Mouse (Mus musculus): ENCODE data around the gene Atg10. TPM values are rescaled to one million over a fixed set of nuclear protein-coding genes. Genes with fewer than 3 reads are reported as not detected.
"Not testable (repeated sequence)": the region's sequence is repeated elsewhere in the genome, so short reads cannot be mapped to it uniquely, and the experiment has no call there.

Atg10 gene
- polyA plus RNA-seq (2016; fragmentation: Nextera tagmentation; extraction: Ambion mirVana), result 15.8 and 18.6 TPM in 2 replicates

GRCm38 (mm10) chr13:91223587-91224437, at the start of gene Atg10:
Gene Atg10 (minus strand): TSS chr13:91223968.
- H3K4me3 ChIP-seq, result peak within 1 kb of the TSS; percentile 66
- no peaks in the 10 kb centered on the region for H3K9me3 ChIP-seq
- H3K27me3 ChIP-seq (replicated peaks), result no peaks in the 10 kb centered on the region
- peak within 1 kb of the TSS; percentile 57 for H3K4me2 ChIP-seq (replicated peaks)
- no peaks in the 10 kb centered on the region for H3K36me3 ChIP-seq
- ATAC-seq (ENCODE audit: low FRiP score, low read depth), result peak; percentile 98
- WGBS, result 2% methylated on average over 55 of the region's 55 CpGs
- peak within 1 kb of the TSS; percentile 83 for H3K27ac ChIP-seq
- H3K9ac ChIP-seq, result peak within 1 kb of the TSS; percentile 76
- no peaks in the 10 kb centered on the region for H3K4me1 ChIP-seq

- H3K4me1 ChIP-seq, result no peaks in the 10 kb centered on the region
- ATAC-seq (ENCODE audit: low FRiP score, low read depth), result no peak
- 88% methylated on average over 3 of the region's 3 CpGs for WGBS
Observed at GRCm38 (mm10) chr13:91252406-91252805, 28.6 kb upstream of the Atg10 start.

GRCm38 (mm10) chr13:91251636-91252035, 27.9 kb upstream of the Atg10 start:
- no peak overlapping the region for H3K9ac ChIP-seq
- ATAC-seq (ENCODE audit: low FRiP score, low read depth), result peak; percentile 48; the same call in 1 of the 2 replicates
- no peaks in the 10 kb centered on the region for H3K4me1 ChIP-seq

More at GRCm38 (mm10) chr13:91252406-91252805, 28.6 kb upstream of the Atg10 start:
- no peaks in the 10 kb centered on the region for H3K9me3 ChIP-seq
- H3K4me2 ChIP-seq (replicated peaks), result no peak overlapping the region
- no peaks in the 10 kb centered on the region for H3K36me3 ChIP-seq
- no peak overlapping the region for H3K4me3 ChIP-seq
- H3K27ac ChIP-seq, result no peak overlapping the region
- H3K9ac ChIP-seq, result no peak overlapping the region
- H3K27me3 ChIP-seq (replicated peaks), result no peaks in the 10 kb centered on the region

GRCm38 (mm10) chr13:91250050-91250449, 26.3 kb upstream of the Atg10 start:
- H3K4me3 ChIP-seq; H3K4me2 ChIP-seq (replicated peaks); H3K4me1 ChIP-seq; ATAC-seq (ENCODE audit: low FRiP score, low read depth); H3K36me3 ChIP-seq; H3K9me3 ChIP-seq; H3K27me3 ChIP-seq (replicated peaks); H3K27ac ChIP-seq; H3K9ac ChIP-seq: not testable (repeated sequence)
- 87% methylated on average over 2 of the region's 2 CpGs for WGBS

More at GRCm38 (mm10) chr13:91251636-91252035, 27.9 kb upstream of the Atg10 start:
- Histone ChIP-seq H3K9me3 (no peaks in the 10 kb centered on the region), H3K4me2 (replicated peaks) (no peak overlapping the region), H3K27ac (no peak overlapping the region), H3K27me3 (replicated peaks) (no peaks in the 10 kb centered on the region), H3K4me3 (no peak overlapping the region), H3K36me3 (no peaks in the 10 kb centered on the region)
- 43% methylated on average over 1 of the region's 1 CpGs for WGBS

GRCm38 (mm10) chr13:91246472-91246871, 22.7 kb upstream of the Atg10 start:
- Histone ChIP-seq H3K36me3 (no peaks in the 10 kb centered on the region), H3K4me1 (no peaks in the 10 kb centered on the region), H3K4me2 (replicated peaks) (no peak overlapping the region), H3K27me3 (replicated peaks) (no peaks in the 10 kb centered on the region), H3K27ac (no peak overlapping the region), H3K9me3 (no peaks in the 10 kb centered on the region), H3K9ac (no peak overlapping the region), H3K4me3 (no peak overlapping the region)
- WGBS, result 62% methylated on average over 2 of the region's 2 CpGs
- ATAC-seq (ENCODE audit: low FRiP score, low read depth), result no peak

- Histone ChIP-seq H3K4me3 (no peak overlapping the region), H3K36me3 (no peaks in the 10 kb centered on the region), H3K4me1 (no peaks in the 10 kb centered on the region), H3K27me3 (replicated peaks) (no peaks in the 10 kb centered on the region), H3K9me3 (no peaks in the 10 kb centered on the region), H3K4me2 (replicated peaks) (no peak overlapping the region), H3K27ac (no peak overlapping the region), H3K9ac (no peak overlapping the region)
- ATAC-seq (ENCODE audit: low FRiP score, low read depth), result no peak
- 85% methylated on average over 3 of the region's 3 CpGs for WGBS
Observed at GRCm38 (mm10) chr13:91237976-91238375, 14.2 kb upstream of the Atg10 start.

- Histone ChIP-seq H3K4me3 (no peak overlapping the region), H3K9me3 (no peaks in the 10 kb centered on the region), H3K27me3 (replicated peaks) (no peaks in the 10 kb centered on the region), H3K36me3 (no peaks in the 10 kb centered on the region), H3K4me2 (replicated peaks) (no peak overlapping the region), H3K9ac (no peak overlapping the region), H3K27ac (no peak overlapping the region), H3K4me1 (no peaks in the 10 kb centered on the region)
- 80% methylated on average over 2 of the region's 2 CpGs for WGBS
- ATAC-seq (ENCODE audit: low FRiP score, low read depth), result no peak
Observed at GRCm38 (mm10) chr13:91236884-91237283, 13.1 kb upstream of the Atg10 start.

GRCm38 (mm10) chr13:91224438-91224814, 658 bp upstream of the Atg10 start:
- Histone ChIP-seq H3K4me2 (replicated peaks) (peak overlapping the region; percentile 57), H3K9ac (no peak overlapping the region), H3K27ac (peak overlapping the region; percentile 83), H3K4me1 (no peaks in the 10 kb centered on the region), H3K36me3 (no peaks in the 10 kb centered on the region), H3K27me3 (replicated peaks) (no peaks in the 10 kb centered on the region), H3K9me3 (no peaks in the 10 kb centered on the region), H3K4me3 (no peak overlapping the region)
- 83% methylated on average over 2 of the region's 2 CpGs for WGBS
- no peak; the same call in 1 of the 2 replicates for ATAC-seq (ENCODE audit: low FRiP score, low read depth)

GRCm38 (mm10) chr13:91223063-91223462, 705 bp downstream of the Atg10 start:
- 38% methylated on average over 1 of the region's 1 CpGs for WGBS
- Histone ChIP-seq H3K27me3 (replicated peaks) (no peaks in the 10 kb centered on the region), H3K9me3 (no peaks in the 10 kb centered on the region), H3K4me1 (no peaks in the 10 kb centered on the region), H3K9ac (no peak overlapping the region), H3K27ac (no peak overlapping the region), H3K4me3 (peak overlapping the region; percentile 66; the same call in 1 of the 2 replicates), H3K4me2 (replicated peaks) (peak overlapping the region; percentile 57), H3K36me3 (no peaks in the 10 kb centered on the region)
- ATAC-seq (ENCODE audit: low FRiP score, low read depth), result peak; percentile 14; the same call in 1 of the 2 replicates

- Histone ChIP-seq H3K9me3 (no peaks in the 10 kb centered on the region), H3K27ac (no peak overlapping the region), H3K27me3 (replicated peaks) (no peaks in the 10 kb centered on the region), H3K4me3 (no peak overlapping the region), H3K4me2 (replicated peaks) (no peak overlapping the region), H3K9ac (no peak overlapping the region), H3K36me3 (no peaks in the 10 kb centered on the region), H3K4me1 (no peaks in the 10 kb centered on the region)
- WGBS, result 76% methylated on average over 4 of the region's 4 CpGs
- ATAC-seq (ENCODE audit: low FRiP score, low read depth), result no peak
Observed at GRCm38 (mm10) chr13:91221696-91222095, 2.1 kb downstream of the Atg10 start.

- 88% methylated on average over 2 of the region's 2 CpGs for WGBS
- H3K9me3 ChIP-seq, result no peaks in the 10 kb centered on the region
- no peaks in the 10 kb centered on the region for H3K4me1 ChIP-seq
- H3K4me2 ChIP-seq (replicated peaks), result no peak overlapping the region
- no peak for ATAC-seq (ENCODE audit: low FRiP score, low read depth)
- no peak overlapping the region for H3K9ac ChIP-seq
- H3K4me3 ChIP-seq, result no peak overlapping the region
- no peaks in the 10 kb centered on the region for H3K36me3 ChIP-seq
- no peaks in the 10 kb centered on the region for H3K27me3 ChIP-seq (replicated peaks)
- no peak overlapping the region for H3K27ac ChIP-seq
Observed at GRCm38 (mm10) chr13:91217691-91218090, 6.1 kb downstream of the Atg10 start.

- Histone ChIP-seq H3K36me3 (no peaks in the 10 kb centered on the region), H3K4me3 (no peak overlapping the region), H3K9me3 (no peaks in the 10 kb centered on the region), H3K27ac (no peak overlapping the region), H3K4me1 (no peaks in the 10 kb centered on the region), H3K9ac (no peak overlapping the region), H3K4me2 (replicated peaks) (no peak overlapping the region), H3K27me3 (replicated peaks) (no peaks in the 10 kb centered on the region)
- 87% methylated on average over 3 of the region's 3 CpGs for whole genome bisulfite sequencing
- no peak for ATAC-seq (ENCODE audit: low FRiP score, low read depth)
Observed at GRCm38 (mm10) chr13:91216656-91217205, 7.0 kb downstream of the Atg10 start.
